Mouse (Mus musculus) small intestine, adult 2 months (tissue): ENCODE results near the gene Fam126a. TPM values are rescaled to one million over a fixed set of nuclear protein-coding genes. Genes with fewer than 3 reads are reported as not detected.

Experiments used
- H3K27ac ChIP-seq: fragments of 200-500 bp; 2 replicates; pipeline ENCODE4 v1.5.1; 2012; ENCODE audit warnings: low read depth, low read length, control low read depth, inconsistent platforms; ENCODE audit not compliant: insufficient read depth
- H3K27me3 ChIP-seq: fragments of 200-500 bp; 2 replicates; pipeline ENCODE4 v1.6.1; 2012; ENCODE audit warnings: mild to moderate bottlenecking, moderate library complexity, low read length, inconsistent platforms; ENCODE audit not compliant: control insufficient read depth, insufficient read depth
- H3K36me3 ChIP-seq: fragments of 200-500 bp; 2 replicates; pipeline ENCODE4 v1.6.1; 2012; ENCODE audit warnings: mild to moderate bottlenecking, low read length, control low read depth, inconsistent platforms; ENCODE audit not compliant: control insufficient read depth, insufficient read depth
- H3K4me1 ChIP-seq: fragments of 200-500 bp; 2 replicates; pipeline ENCODE4 v1.6.1; 2012; ENCODE audit warnings: low read length, inconsistent platforms, mixed read lengths; ENCODE audit not compliant: control insufficient read depth, insufficient read depth, insufficient read length
- H3K4me3 ChIP-seq: fragments of 200-500 bp; 2 replicates; pipeline ENCODE4 v1.5.1; 2012; ENCODE audit warnings: low read depth, mild to moderate bottlenecking, control low read depth, inconsistent platforms, low read length, moderate library complexity
- CTCF ChIP-seq: fragments of 200-500 bp; IDR thresholded peaks from 2 replicates; pipeline ENCODE4 v1.5.1; 2012; ENCODE audit warnings: low read depth, mild to moderate bottlenecking, control low read depth, inconsistent platforms, low read length, moderate library complexity, mixed read lengths; ENCODE audit not compliant: insufficient replicate concordance, insufficient read length; ENCODE audit errors: extremely low read depth
- POLR2A ChIP-seq: fragments of 200-500 bp; IDR thresholded peaks from 2 replicates; pipeline ENCODE4 v1.6.1; 2012; ENCODE audit warnings: low read depth, mild to moderate bottlenecking, control low read depth, inconsistent platforms, low read length, moderate library complexity
- WGBS: fragments of 180-500 bp; shearing (Covaris S2); methylation state at CpG from one replicate; pipeline ENCODE4 v1.1.7; 2018; 5-methylcytosine and 5-hydroxymethylcytosine counted together
- polyA plus RNA-seq: library from polyadenylated mRNA; depleted of rRNA; stranded (reverse); fragments of >200 nt; gene quantifications from 2 replicates; pipeline ENCODE4 v1.2.3, GENCODE M21; 2012

Gene Fam126a
- polyA plus RNA-seq, 1 experiment: 1.1 TPM

DNA sequence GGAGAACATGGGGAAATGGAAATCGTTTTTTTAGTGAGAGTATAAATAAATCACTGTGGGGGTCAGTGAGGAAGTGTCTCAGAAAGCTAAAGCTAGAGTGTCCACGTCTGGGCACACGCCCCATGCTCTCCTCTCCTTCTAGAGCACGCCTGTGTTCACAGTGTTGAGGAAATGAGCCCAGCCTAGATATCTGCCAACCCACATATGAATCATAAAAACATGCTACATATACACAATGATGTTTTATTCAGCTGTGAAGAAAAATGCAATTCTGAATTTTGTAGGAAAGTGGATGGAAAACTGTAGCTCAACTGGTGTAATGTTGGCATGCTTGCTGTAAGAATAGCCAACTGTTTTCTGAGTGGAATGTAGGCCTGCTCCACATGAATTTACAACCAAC, 130.3 kb downstream of the Fam126a start:
- 55% methylated on average over 4 of the region's 4 CpGs for WGBS
- Histone ChIP-seq H3K4me3 (no peak overlapping the region), H3K4me1 (no peaks in the 10 kb centered on the region), H3K27me3 (no peaks in the 10 kb centered on the region), H3K27ac (no peak overlapping the region), H3K36me3 (no peaks in the 10 kb centered on the region)
- TF ChIP-seq POLR2A (no peak), CTCF (no peak)

- no peaks in the 10 kb centered on the region; the same call in 1 of the 2 replicates for H3K4me1 ChIP-seq
- no peaks in the 10 kb centered on the region for H3K27me3 ChIP-seq
- WGBS: 54% methylated on average over 11 of the region's 11 CpGs
- TF ChIP-seq POLR2A (no peak), CTCF (no peak)
- H3K4me3 ChIP-seq: no peak overlapping the region
- H3K36me3 ChIP-seq: no peaks in the 10 kb centered on the region
- H3K27ac ChIP-seq: no peak overlapping the region
Observed at GRCm38 (mm10) chr5:23893864-23894771, 136.4 kb downstream of the Fam126a start.

- Histone ChIP-seq H3K27ac (no peak overlapping the region), H3K4me1 (no peaks in the 10 kb centered on the region; the same call in 1 of the 2 replicates), H3K36me3 (no peaks in the 10 kb centered on the region), H3K27me3 (no peaks in the 10 kb centered on the region), H3K4me3 (no peak overlapping the region)
- WGBS: 73% methylated on average over 5 of the region's 5 CpGs
- no peak for TF ChIP-seq POLR2A
- TF ChIP-seq CTCF: no peak
Observed at GRCm38 (mm10) chr5:23893156-23893863, 137.2 kb downstream of the Fam126a start.

DNA sequence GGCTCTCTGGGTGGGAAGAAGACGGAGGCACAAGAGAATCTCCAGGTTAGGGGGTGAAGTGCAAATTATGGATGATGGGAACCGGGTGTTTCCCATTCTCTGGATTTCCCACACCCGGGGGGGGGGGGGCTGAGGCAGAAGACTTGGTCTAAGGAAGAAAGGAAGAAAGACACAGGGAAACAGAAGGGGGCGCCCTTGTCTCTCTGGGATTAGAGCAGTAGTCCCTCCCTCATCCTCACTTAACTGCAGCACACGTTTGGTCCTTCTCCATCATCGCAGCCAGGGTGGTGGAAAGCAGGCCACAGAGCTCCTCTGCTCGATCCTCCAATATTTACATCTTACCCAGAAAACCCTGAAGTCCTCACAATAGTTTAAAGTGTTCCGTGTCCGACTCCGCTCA, 139.8 kb downstream of the Fam126a start:
- no peak overlapping the region for H3K27ac ChIP-seq
- TF ChIP-seq POLR2A (no peak), CTCF (peak; percentile 36; the same call in 1 of the 2 replicates)
- no peaks in the 10 kb centered on the region; the same call in 1 of the 2 replicates for H3K4me1 ChIP-seq
- WGBS: 34% methylated on average over 10 of the region's 10 CpGs
- H3K4me3 ChIP-seq: no peak overlapping the region
- no peaks in the 10 kb centered on the region for H3K27me3 ChIP-seq
- no peaks in the 10 kb centered on the region for H3K36me3 ChIP-seq

DNA sequence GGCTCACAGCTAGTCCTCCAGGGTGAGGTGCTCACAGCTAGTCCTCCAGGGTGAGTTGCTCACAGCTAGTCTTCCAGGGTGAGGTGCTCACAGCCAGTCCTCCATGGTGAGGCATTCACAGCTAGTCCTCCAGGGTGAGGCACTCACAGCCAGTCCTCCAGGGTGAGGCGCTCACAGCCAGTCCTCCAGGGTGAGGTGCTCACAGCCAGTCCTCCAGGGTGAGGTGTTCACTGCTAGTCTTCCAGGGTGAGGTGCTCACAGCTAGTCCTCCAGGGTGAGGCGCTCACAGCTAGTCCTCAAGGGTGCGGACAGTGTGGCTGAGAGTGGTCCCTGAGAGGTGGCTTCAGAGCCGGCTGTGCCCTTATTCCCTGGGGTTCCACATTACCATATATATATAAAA, 141.0 kb downstream of the Fam126a start:
- no peaks in the 10 kb centered on the region for H3K36me3 ChIP-seq
- TF ChIP-seq CTCF (no peak), POLR2A (no peak)
- no peaks in the 10 kb centered on the region; the same call in 1 of the 2 replicates for H3K4me1 ChIP-seq
- H3K27me3 ChIP-seq: no peaks in the 10 kb centered on the region
- no peak overlapping the region for H3K27ac ChIP-seq
- 73% methylated on average over 4 of the region's 4 CpGs for WGBS
- no peak overlapping the region for H3K4me3 ChIP-seq

GRCm38 (mm10) chr5:23887111-23887510, 143.4 kb downstream of the Fam126a start:
- H3K27ac ChIP-seq: no peak overlapping the region
- H3K27me3 ChIP-seq: no peaks in the 10 kb centered on the region
- no peaks in the 10 kb centered on the region for H3K4me1 ChIP-seq
- H3K36me3 ChIP-seq: no peaks in the 10 kb centered on the region
- TF ChIP-seq POLR2A (no peak), CTCF (no peak)
- WGBS: 64% methylated on average over 3 of the region's 3 CpGs
- no peak overlapping the region for H3K4me3 ChIP-seq

GRCm38 (mm10) chr5:23874457-23874856, 156.0 kb downstream of the Fam126a start:
- Histone ChIP-seq H3K27me3 (no peaks in the 10 kb centered on the region), H3K4me3 (peak overlapping the region; percentile 27), H3K4me1 (peaks cover 7% of the 10 kb centered on the region), H3K27ac (peak overlapping the region; percentile 52; the same call in 1 of the 2 replicates), H3K36me3 (no peaks in the 10 kb centered on the region)
- TF ChIP-seq CTCF: no peak
- TF ChIP-seq POLR2A: no peak
- WGBS: 25% methylated on average over 5 of the region's 5 CpGs
